Mouse (Mus musculus) heart, adult 2 months (tissue): Measurements from ENCODE around the gene Nwd2.

ENCODE experiments used
- CTCF ChIP-seq: fragments of 200-600 bp; IDR thresholded peaks from 2 replicates; pipeline ENCODE4 v1.8.1; 2022; ENCODE audit warnings: antibody characterized with exemption, mild to moderate bottlenecking, moderate library complexity
- POLR2A ChIP-seq: fragments of 200-500 bp; IDR thresholded peaks from 2 replicates; pipeline ENCODE4 v1.6.1; 2011; ENCODE audit warnings: mild to moderate bottlenecking, low read depth, low read length, control low read depth; ENCODE audit not compliant: insufficient read depth

DNA sequence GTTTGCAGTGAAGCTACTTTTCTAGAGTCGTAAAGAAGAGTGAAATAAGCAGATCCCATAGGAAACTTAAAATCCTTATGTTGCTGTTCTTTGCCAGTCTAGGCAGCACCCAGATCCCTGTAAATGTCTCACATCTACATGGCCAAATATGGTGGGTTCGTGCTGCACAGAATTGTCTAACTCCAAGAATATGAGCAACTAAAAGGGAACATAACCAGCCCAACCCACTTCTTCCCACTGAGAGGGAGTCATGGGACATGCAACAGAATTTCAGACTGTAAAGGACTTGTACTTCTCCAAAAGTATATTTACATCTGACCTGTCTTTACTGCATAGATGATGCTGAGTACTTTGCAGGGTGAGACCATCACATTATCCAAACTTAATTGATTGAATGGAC lies 3.8 kb downstream of the Nwd2 start:
- TF ChIP-seq POLR2A (no peak), CTCF (no peak)
